Mouse (Mus musculus): ENCODE results near the gene Ginm1.

DNA sequence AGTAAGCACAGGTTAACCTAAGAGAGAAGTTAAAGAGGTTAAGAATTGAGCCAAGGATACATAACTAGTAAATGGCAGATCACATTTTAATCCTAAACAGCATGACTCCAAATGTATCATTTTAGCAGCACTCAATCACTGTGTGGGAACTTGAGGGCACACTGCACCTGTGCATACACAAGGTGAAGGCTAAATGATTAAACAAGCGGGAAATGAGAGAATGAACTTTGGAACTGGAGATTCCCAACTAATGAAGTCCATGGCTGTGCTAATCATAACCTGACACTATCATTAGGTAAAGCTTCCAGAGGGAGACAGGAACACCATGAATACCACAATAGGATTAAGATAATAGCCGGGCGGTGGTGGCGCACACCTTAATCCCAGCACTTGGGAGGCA is 20.3 kb downstream of the Ginm1 start:
- TF ChIP-seq CTCF (IDR thresholded peaks at IDR 0.05; ENCODE audit: low read depth) (no peak), EP300 (IDR thresholded peaks at IDR 0.05; ENCODE audit: low read depth) (no peak)
